Mouse (Mus musculus) kidney, postnatal 25 days (tissue): ENCODE results near the gene Efnb2.

Source experiments
- DNase-seq, 2 experiments: peaks; one replicate each; pipeline ENCODE4 v3.0.0; 2021; ENCODE audit warnings: mixed read lengths in 2 of 2

Efnb2 gene

GRCm38 (mm10) chr8:8661103-8661758, at the start of gene Efnb2:
Gene Efnb2 (minus strand): TSS chr8:8661242.
- peak; percentile 96 to 98 for DNase-seq

- no peak for DNase-seq
Observed at GRCm38 (mm10) chr8:8704813-8705212, 43.8 kb upstream of the Efnb2 start.

- no peak for DNase-seq
Observed at GRCm38 (mm10) chr8:8703668-8704067, 42.6 kb upstream of the Efnb2 start.

- no peak for DNase-seq
Observed at GRCm38 (mm10) chr8:8700821-8701220, 39.8 kb upstream of the Efnb2 start.

- DNase-seq, result no peak
Observed at GRCm38 (mm10) chr8:8700229-8700628, 39.2 kb upstream of the Efnb2 start.

GRCm38 (mm10) chr8:8690146-8691092, 29.4 kb upstream of the Efnb2 start, which contains the start of gene Arglu1:
Gene Arglu1 (minus strand): TSS chr8:8690521.
- DNase-seq, result peak; percentile 98 to 99

- DNase-seq, result peak; percentile 61 to 83
Observed at GRCm38 (mm10) chr8:8689454-8690145, 28.6 kb upstream of the Efnb2 start.

- DNase-seq, result no peak
Observed at GRCm38 (mm10) chr8:8688823-8689453, 27.9 kb upstream of the Efnb2 start.

- DNase-seq, result no peak
Observed at GRCm38 (mm10) chr8:8685517-8685916, 24.5 kb upstream of the Efnb2 start.

- DNase-seq, result no peak
Observed at GRCm38 (mm10) chr8:8682697-8683096, 21.7 kb upstream of the Efnb2 start.

GRCm38 (mm10) chr8:8678236-8678635, 17.2 kb upstream of the Efnb2 start:
- no peak for DNase-seq

GRCm38 (mm10) chr8:8674864-8675263, 13.8 kb upstream of the Efnb2 start:
- no peak for DNase-seq

GRCm38 (mm10) chr8:8661759-8662138, 707 bp upstream of the Efnb2 start:
- DNase-seq, result peak; percentile 91 to 97

GRCm38 (mm10) chr8:8660307-8661098, 539 bp downstream of the Efnb2 start:
- DNase-seq, result peak in 1 of 2 experiments; percentile 39

GRCm38 (mm10) chr8:8659503-8660306, 1.3 kb downstream of the Efnb2 start:
- peak; percentile 28 to 54 for DNase-seq

GRCm38 (mm10) chr8:8658426-8659224, 2.4 kb downstream of the Efnb2 start:
- peak; percentile 91 to 92 for DNase-seq

- no peak for DNase-seq
Observed at GRCm38 (mm10) chr8:8657692-8658355, 3.2 kb downstream of the Efnb2 start.

- DNase-seq, result no peak
Observed at GRCm38 (mm10) chr8:8656578-8657441, 4.2 kb downstream of the Efnb2 start.
